Mouse (Mus musculus) cerebellum, adult 11-12 months (tissue): ENCODE measurements around the gene Fancc.
"Not testable (repeated sequence)": the region's sequence is repeated elsewhere in the genome, so short reads cannot be mapped to it uniquely, and the experiment has no call there.

Experiments used
- DNase-seq: peaks from one replicate; pipeline ENCODE4 v3.0.0; 2022

The Fancc gene

GRCm38 (mm10) chr13:63315111-63315510, 182.0 kb downstream of the Fancc start:
- DNase-seq, result not testable (repeated sequence)

- DNase-seq, result no peak
These were observed 182.5 kb downstream of the Fancc start for GRCm38 (mm10) chr13:63314608-63314920.

DNA sequence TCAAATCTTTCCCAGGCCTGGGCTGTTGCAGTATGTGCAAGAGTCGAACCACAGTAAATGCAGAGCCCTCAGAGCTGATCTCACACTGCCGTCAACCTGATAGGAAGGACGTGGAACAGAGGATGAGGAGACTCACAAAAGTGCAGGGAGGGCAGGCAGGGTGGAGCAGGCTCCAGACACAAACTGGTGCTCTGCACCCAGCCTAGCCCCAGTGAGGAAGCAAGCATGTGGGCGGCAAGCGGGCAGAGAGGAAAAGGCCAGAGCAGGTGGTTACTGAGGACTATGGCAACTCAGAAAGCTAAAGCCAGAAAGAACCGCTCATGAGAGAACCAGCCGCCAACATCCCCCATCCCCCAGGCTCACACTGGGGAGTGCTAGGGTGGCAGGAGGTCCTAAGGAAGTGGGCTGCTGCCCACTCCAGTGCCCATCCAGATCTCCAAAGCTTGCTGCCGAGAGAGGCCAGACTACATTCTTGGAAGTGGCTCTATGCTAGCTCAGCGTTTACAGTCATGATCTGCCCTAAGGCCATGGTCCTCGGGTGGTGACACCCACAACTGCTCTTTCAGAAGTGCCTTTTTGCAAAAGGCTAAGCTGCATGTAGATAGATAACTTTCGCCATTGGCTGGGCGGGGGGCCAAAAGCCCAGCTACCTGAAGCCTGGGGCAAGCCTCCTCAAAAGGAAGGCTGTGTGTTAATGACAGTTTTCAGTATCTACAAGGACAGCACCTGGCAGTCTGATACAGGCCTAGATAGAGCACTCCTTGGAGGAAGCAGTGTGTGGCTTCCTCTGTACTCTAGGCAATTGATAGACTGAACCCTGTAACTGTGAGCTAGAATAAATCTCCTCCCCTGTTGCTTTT, 183.1 kb downstream of the Fancc start:
- DNase-seq, result peak; percentile 11

DNA sequence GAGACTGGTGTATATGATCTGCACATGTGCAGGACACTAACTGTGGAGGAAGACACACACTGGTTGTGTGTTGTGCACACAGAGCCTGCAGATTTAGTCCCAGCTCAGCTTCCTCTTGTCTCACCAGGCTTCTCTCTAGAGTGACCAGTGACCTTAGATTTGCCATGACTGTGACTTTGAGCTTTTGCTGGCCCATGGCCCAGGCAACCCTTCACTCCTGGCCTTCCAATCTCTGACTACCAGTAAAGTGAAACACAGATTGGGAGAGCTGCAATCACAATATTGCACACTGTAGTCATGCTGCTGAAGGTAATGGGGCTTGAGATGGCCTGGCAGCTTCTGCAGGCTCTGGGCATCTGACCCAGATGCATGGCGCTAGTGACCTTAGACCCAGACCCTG, 183.8 kb downstream of the Fancc start:
- DNase-seq, result peak; percentile 18

GRCm38 (mm10) chr13:63311156-63311555, 185.9 kb downstream of the Fancc start:
- no peak for DNase-seq

DNA sequence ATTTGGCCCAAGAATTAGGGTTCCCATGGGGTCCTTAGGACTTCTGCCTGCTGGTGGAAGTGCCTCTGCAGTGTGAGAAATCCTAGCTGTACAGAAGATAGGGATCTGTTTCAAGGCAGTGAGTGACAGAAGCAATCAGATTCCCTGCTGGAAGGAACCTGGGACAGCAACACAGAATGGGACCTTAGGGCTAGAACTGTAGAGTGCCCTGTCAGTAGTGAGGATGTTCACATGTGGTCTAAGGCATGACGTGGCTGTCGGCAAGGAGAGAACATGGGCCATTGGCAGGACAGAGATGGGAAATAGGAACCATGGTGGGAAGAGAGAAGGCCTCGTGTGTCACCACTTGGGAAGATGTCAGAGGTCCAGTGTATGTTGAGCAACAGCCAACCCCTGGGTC, 187.5 kb downstream of the Fancc start:
- DNase-seq, result peak; percentile 10

DNA sequence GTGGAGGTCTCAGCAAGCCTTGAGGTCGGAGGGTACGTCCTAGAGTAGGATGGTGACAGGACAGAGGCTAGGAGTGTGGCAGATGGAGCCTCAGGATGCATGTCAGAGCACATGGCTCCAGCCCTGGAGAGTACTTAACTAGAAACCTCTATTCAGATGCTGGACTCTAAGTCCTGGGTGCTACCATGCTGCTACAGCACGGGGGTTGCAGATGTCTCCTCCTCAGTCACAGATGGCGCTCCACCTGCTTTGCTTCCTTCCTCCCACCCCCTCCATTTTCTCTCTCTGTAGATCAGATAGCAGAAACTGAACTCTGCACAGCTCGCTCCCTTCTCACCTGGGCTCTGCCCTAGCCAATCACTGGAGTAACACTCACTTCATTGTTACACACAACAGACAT, 190.3 kb downstream of the Fancc start:
- peak; percentile 93 for DNase-seq

GRCm38 (mm10) chr13:63305160-63306011, 191.7 kb downstream of the Fancc start:
- peak; percentile 73 for DNase-seq

DNA sequence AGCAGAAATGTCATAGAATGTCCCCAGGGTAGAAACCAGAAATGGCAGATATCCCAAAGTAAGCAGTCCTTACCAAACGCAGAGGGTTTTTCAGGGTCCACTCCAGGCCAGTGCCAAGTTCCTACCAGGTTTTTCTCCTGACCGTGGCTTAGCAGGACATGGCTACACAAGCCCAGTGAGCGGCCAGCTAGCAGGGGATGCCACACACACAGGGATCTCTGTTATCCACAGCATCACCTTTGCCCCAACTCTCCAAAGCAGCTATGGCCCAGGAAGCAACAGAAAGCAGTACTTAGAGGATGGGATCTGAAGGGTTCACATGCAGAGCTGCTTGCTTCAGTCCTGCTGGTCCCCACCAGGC, 192.3 kb downstream of the Fancc start:
- DNase-seq, result peak; percentile 60

GRCm38 (mm10) chr13:63304124-63304792, 192.8 kb downstream of the Fancc start:
- peak; percentile 51 for DNase-seq

DNA sequence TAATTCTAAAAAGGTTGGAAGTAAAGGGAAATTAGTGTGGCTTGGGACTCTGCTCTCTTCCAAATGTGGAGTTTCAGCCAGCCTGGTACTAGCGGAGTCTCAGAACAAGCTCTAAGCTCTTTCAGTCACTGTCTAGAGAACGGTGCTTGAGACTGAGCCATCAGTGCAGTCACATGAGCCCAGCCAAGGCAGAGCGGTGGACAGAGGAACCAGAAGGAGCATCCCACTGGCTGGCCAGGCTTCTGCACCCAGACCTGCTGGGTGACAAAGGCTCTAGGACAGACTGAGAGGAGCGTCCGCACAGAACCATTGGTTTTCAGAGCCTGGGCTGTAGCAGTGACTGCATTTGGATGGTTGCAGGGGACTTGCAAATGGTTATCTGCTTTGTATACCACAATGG, 194.7 kb downstream of the Fancc start:
- DNase-seq, result peak; percentile 69

DNA sequence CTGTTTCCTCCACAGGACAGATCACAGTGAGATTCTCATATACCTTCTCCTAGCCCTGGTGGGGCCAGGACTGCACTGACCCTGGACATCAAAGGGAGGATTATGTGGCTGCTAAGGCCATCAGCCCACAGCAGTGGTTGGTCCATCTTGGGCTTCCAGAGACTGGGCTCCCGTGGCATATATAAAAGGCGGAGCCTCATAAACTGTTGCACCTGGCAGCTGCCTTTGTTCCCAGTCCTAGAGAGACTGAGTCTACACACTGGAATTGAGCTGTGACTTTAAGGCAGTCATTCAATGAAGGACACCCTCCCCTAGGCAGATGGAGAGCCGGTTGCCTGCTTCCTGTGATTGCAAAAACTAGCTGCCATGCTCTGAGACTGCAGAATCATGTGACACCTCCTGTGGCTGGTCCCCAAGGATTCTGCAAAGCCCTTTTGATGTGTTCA, 195.3 kb downstream of the Fancc start:
- DNase-seq, result peak; percentile 56

DNA sequence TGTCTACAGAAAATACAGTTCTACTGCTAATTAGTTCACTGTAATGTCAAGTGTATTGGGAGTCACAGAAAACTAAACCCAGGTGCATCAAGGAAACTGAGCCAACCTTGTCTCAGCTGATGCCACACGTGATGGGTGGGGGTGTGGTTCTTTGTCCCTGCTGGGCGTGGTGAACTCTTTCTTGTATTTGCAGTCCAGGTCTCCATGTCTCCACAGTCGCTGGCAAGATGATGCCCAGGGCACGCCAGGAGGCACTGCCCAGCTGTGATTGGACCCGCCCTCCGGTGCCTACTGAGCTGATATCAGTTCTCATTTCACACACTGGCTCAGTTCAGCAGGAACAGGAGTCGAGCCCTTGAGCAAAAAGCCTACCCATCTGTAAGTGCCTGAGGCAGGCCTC, 196.1 kb downstream of the Fancc start:
- DNase-seq, result peak; percentile 50

- no peak for DNase-seq
These were observed 198.1 kb downstream of the Fancc start for GRCm38 (mm10) chr13:63298931-63299330.

- DNase-seq, result no peak
These were observed 199.1 kb downstream of the Fancc start for GRCm38 (mm10) chr13:63297933-63298332.

DNA sequence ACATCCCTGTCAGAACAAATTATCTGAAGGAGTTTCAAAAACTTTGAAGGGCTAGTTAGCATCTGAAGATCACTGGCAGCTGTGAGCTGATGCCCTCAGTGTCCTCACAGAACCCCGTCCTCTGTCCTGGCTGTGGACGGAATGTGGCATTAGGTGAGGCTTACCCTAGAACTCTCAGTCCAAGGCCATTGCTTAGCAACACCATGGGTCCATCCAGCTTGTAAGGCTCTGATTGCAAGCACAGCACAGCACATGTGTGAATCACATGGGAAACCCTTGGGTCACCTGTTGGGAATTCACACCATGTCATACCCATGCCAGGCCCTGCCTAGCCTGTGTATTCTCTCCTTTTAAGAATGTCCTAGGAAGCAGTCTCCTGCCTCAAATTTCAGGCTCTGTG, 200.1 kb downstream of the Fancc start:
- no peak for DNase-seq

DNA sequence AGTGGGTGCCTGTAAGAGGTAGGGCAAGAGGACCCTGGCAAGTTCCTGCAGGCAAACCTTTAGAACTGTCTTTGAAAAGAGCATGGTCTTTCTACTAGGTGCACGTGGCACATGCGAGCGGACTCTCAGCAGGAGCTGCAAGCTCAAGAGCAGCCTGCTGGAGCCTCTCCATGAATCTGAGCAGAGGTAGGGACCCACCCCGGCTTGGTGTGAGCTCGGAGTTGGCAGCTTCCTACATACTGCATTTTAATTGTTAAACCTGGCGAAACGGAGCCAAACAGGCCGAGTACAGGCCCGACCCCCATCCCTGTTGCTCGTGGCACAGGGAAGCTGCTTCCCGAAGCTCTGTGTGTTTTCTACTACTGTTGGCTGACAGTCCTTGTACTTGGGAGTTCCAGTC, 200.8 kb downstream of the Fancc start:
- DNase-seq, result no peak

GRCm38 (mm10) chr13:63294359-63295193, 202.5 kb downstream of the Fancc start:
- DNase-seq, result peak; percentile 81

- DNase-seq, result no peak
These were observed 203.4 kb downstream of the Fancc start for GRCm38 (mm10) chr13:63293647-63294046.

GRCm38 (mm10) chr13:63291016-63291415, 206.1 kb downstream of the Fancc start:
- DNase-seq, result no peak

GRCm38 (mm10) chr13:63290126-63290525, 207.0 kb downstream of the Fancc start:
- no peak for DNase-seq

DNA sequence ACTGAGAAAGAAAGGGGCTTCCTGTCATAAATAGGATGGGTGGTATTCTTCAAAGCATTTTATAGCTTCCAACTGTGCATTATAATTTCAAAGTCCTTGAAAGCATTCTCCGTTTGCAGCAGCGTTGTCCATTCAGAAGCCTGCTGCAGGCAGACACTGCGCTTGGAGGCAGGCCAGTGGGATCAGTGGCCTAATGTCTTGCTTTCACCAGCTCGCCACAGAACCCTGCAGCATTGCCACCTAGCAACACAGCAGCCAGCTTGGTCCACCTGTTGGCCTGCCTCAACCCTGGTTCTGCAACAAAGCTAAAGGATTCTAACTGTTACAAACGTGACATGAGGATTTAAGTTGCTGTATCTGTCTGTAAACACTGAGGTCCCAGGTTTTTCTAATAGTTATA, 207.4 kb downstream of the Fancc start:
- DNase-seq, result peak; percentile 40

GRCm38 (mm10) chr13:63289152-63289551, 207.9 kb downstream of the Fancc start:
- no peak for DNase-seq
